Mouse (Mus musculus) spleen, adult 2 months (tissue): ENCODE results near the gene Nobox.

Experiments
- CTCF ChIP-seq: fragments of 200-500 bp; IDR thresholded peaks from 2 replicates; pipeline ENCODE4 v1.5.1; 2011; ENCODE audit warnings: mild to moderate bottlenecking, inconsistent platforms; ENCODE audit not compliant: insufficient read depth, insufficient read length, insufficient replicate concordance; ENCODE audit errors: extremely low read depth
- POLR2A ChIP-seq: fragments of 200-500 bp; IDR thresholded peaks from 2 replicates; pipeline ENCODE4 v1.6.1; 2011; ENCODE audit warnings: low read depth, low read length, inconsistent platforms

DNA sequence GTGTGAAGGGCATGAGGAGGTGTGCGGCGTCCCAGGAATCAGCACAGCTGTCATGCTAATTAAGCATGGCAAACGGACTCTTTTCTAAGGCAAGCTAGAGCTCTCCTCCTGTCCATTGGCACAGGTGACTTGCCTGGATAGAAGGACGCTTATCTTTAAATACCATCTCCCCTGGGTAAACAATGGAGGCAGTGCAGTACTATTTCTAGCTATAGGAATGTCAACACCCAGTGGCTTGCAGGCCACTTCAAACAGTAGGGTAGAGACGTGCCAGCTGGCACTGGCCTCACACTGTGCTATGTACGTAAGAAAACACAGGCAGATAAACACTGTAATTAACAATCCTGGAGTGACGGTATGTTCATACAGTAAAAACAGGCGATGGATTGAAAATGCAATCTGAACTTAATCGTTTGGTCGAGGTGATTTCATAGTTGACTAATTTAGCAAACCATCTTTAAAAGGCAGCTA lies 28.2 kb upstream of the Nobox start:
- TF ChIP-seq CTCF (no peak), POLR2A (no peak)
